Comparison of ENCODE assay signal across 16 mouse cellular contexts in the genomic region with DNA sequence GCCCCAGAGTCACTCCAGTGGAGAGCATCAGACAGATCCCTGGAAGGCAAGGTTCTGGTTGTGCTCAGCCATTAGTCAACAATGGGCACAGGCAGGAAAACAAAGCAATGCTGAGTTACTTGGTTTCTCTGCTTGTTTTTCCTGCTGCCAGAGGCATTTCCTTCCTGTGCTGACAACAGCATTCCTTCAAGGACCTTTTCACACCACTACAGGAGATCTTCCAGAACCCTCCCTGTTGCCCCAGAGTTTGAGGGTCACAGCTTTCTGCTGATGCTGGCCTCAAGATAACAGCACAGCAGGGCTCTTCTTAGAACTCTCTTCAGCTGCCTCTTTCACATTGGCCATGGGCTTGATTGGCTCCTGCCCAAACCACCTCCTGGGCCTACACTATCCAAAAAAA. TPM values are rescaled to one million over a fixed set of nuclear protein-coding genes. Genes with fewer than 3 reads are reported as not detected.
DNase-seq lines count a peak whose midpoint lies in the region; ATAC-seq and TF ChIP-seq lines count a peak whose summit lies in the region.
"Had no signal": no experiment of that assay in that cellular context is flagged by ENCODE, and none has a peak within 500 bp of the region (broad histone marks: within the 10 kb centered on the region; RNA-seq: fewer than 3 reads in every experiment).

No protein-coding gene starts in this region.

- no peak for ATAC-seq in heart, embryonic 11.5 days (replicated peaks; ENCODE audit: insufficient number of reproducible peaks, low FRiP score, low TSS enrichment)
- ATAC-seq in lung, embryonic 14.5 days (ENCODE audit: insufficient read depth) = no peak
- ATAC-seq: forebrain, embryonic 16.5 days had no signal

- H3K4me1 ChIP-seq in heart, embryonic 11.5 days (ENCODE audit: control insufficient read depth, insufficient read depth, low read length) = peaks cover 8% of the 10 kb centered on the region
- no peaks in the 10 kb centered on the region for H3K4me1 ChIP-seq in lung, embryonic 14.5 days (ENCODE audit: insufficient read depth)
- H3K4me1 ChIP-seq: midbrain, embryonic 12.5 days; stomach, embryonic 15.5 days had no signal

- peak overlapping the region; percentile 50; the same call in 1 of the 2 replicates for H3K27ac ChIP-seq in heart, embryonic 11.5 days (ENCODE audit: low read depth, low read length)
- H3K27ac ChIP-seq in lung, embryonic 14.5 days (ENCODE audit: low read depth) = no peak overlapping the region
- H3K27ac ChIP-seq: layer of hippocampus, adult 2 months; midbrain, embryonic 12.5 days; stomach, embryonic 15.5 days had no signal

- H3K9me3 ChIP-seq in heart, embryonic 11.5 days (replicated peaks; ENCODE audit: control insufficient read depth, low read length) = no peaks in the 10 kb centered on the region
- H3K9me3 ChIP-seq in lung, embryonic 14.5 days (ENCODE audit: low read depth, low read length) = no peaks in the 10 kb centered on the region
- H3K9me3 ChIP-seq: midbrain, embryonic 12.5 days; stomach, embryonic 15.5 days had no signal

- no peaks in the 10 kb centered on the region for H3K27me3 ChIP-seq in heart, embryonic 11.5 days (ENCODE audit: control insufficient read depth, insufficient read depth, low read length)
- H3K27me3 ChIP-seq in lung, embryonic 14.5 days (ENCODE audit: insufficient read depth, low read length) = no peaks in the 10 kb centered on the region
- H3K27me3 ChIP-seq: stomach, embryonic 15.5 days had no signal

- H3K4me2 ChIP-seq in heart, embryonic 11.5 days = no peak overlapping the region
- H3K4me2 ChIP-seq in lung, embryonic 14.5 days = no peak overlapping the region
- H3K4me2 ChIP-seq: midbrain, embryonic 12.5 days; stomach, embryonic 15.5 days had no signal

- H3K9ac ChIP-seq in heart, embryonic 11.5 days (ENCODE audit: low read depth, low read length) = no peak overlapping the region
- no peak overlapping the region for H3K9ac ChIP-seq in lung, embryonic 14.5 days
- H3K9ac ChIP-seq: midbrain, embryonic 12.5 days; stomach, embryonic 15.5 days had no signal

- intact Hi-C loops in left cerebral cortex, postnatal 36 days (cut with DNase I) = no loop called here

- no peak for DNase-seq in heart, postnatal 4 days
- peak; percentile 31 for DNase-seq in lung, embryonic 14.5 days
- no peak for DNase-seq in lung, postnatal 25 days (ENCODE audit: low spot score)
- peak; percentile 94 for DNase-seq in R1 (ENCODE audit: low read depth, low spot score)
- DNase-seq in kidney, postnatal 10 days = peak; percentile 47
- no peak for DNase-seq in left cerebral cortex, postnatal 36 days (ENCODE audit: low spot score in 2 of 2)
- no peak for DNase-seq in neural tube, embryonic 10.5 days (ENCODE audit: extremely low spot score, low spot score)
- DNase-seq: cerebellum, adult 11-12 months; gastrocnemius, postnatal 10 days; lung, postnatal 10 days; thymus, postnatal 14 days had no signal

- no peak overlapping the region for H3K4me3 ChIP-seq in heart, embryonic 11.5 days (ENCODE audit: low read depth, low read length)
- no peak overlapping the region for H3K4me3 ChIP-seq in lung, embryonic 14.5 days (ENCODE audit: low read depth, low read length)
- H3K4me3 ChIP-seq: layer of hippocampus, adult 2 months; midbrain, embryonic 12.5 days; stomach, embryonic 15.5 days had no signal

- TF ChIP-seq CTCF in lung, embryonic 14.5 days (IDR thresholded peaks at IDR 0.05; ENCODE audit: low read depth) = no peak

- H3K36me3 ChIP-seq in heart, embryonic 11.5 days (ENCODE audit: control insufficient read depth, insufficient read depth, low read length) = no peaks in the 10 kb centered on the region
- no peaks in the 10 kb centered on the region for H3K36me3 ChIP-seq in lung, embryonic 14.5 days (ENCODE audit: insufficient read depth)
- H3K36me3 ChIP-seq: midbrain, embryonic 12.5 days; stomach, embryonic 15.5 days had no signal

RNA-seq across cellular contexts. Expression of a gene that starts 4.9 kb away (rescaled TPM):
- polyA plus RNA-seq in heart, embryonic 11.5 days (2014; fragmentation: Nextera tagmentation; extraction: Ambion mirVana) = 12.8 and 14.5 TPM in 2 replicates
- 10 to 100 TPM; 29.2 to 31.0 TPM for total RNA-seq in heart, postnatal 4 days (2021)
- 19.2 and 19.7 TPM in 2 replicates for polyA plus RNA-seq in lung, embryonic 14.5 days (2014; fragmentation: Nextera tagmentation; extraction: Ambion mirVana)
- total RNA-seq in left cerebral cortex, postnatal 36 days (2021) = 100 to 1,000 TPM; 185 to 195 TPM

RNA-seq across cellular contexts. Expression of a gene that starts 17.3 kb away (rescaled TPM):
- 3.8 and 4.6 TPM in 2 replicates for polyA plus RNA-seq in heart, embryonic 11.5 days (2014; fragmentation: Nextera tagmentation; extraction: Ambion mirVana)
- total RNA-seq in heart, postnatal 4 days (2021) = 1 to 10 TPM; 3.0 TPM
- polyA plus RNA-seq in lung, embryonic 14.5 days (2014; fragmentation: Nextera tagmentation; extraction: Ambion mirVana) = 8.2 and 9.3 TPM in 2 replicates
- total RNA-seq in left cerebral cortex, postnatal 36 days (2021) = 1 to 10 TPM; 7.1 to 7.3 TPM

Comparison
In these comparisons a context has a peak if more than half of its experiments do, and no peak if none do; other contexts are left out.
1. DNase-seq: peak in lung, embryonic 14.5 days (single experiment), R1 (single experiment) and kidney, postnatal 10 days (single experiment); none in heart, postnatal 4 days (single experiment), lung, postnatal 25 days (single experiment), left cerebral cortex, postnatal 36 days (0 of 2) and neural tube, embryonic 10.5 days (single experiment).
2. RNA of a gene that starts 4.9 kb away (total RNA-seq): 185 to 195 TPM in left cerebral cortex, postnatal 36 days; 29.2 to 31.0 TPM in heart, postnatal 4 days; every median in the first group is over 4 times any median in the second.